In the genomic region with DNA sequence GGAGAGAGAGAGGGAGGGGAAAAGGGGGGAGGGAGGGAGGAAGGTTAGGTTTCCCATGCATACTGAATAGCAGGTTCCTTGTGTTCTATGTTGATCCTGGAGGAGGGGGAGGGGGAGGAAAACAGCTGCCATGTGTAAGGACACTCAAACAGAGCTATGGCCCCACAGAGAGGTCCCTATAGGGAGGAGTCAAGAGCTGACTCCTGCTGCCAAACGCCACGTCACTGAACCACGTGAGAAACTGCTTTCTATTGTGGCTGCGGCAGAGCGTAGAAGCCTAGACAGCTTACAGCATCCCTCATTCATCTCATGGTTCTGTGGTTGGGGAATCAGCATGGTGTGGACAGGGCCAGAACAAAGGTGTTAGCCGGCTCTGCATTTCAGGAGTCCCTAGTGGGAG, we compare ENCODE assay signal across 13 mouse cellular contexts. TPM values are rescaled to one million over a fixed set of nuclear protein-coding genes. Genes with fewer than 3 reads are reported as not detected.
DNase-seq lines count a peak whose midpoint lies in the region; ATAC-seq lines count a peak whose summit lies in the region.
"Had no signal": no experiment of that assay in that cellular context is flagged by ENCODE, and none has a peak within 500 bp of the region (broad histone marks: within the 10 kb centered on the region; RNA-seq: fewer than 3 reads in every experiment).

No protein-coding gene starts in this region.

- no peak overlapping the region for H3K9ac ChIP-seq in kidney, embryonic 16.5 days (replicated peaks; ENCODE audit: low read length)
- no peak overlapping the region for H3K9ac ChIP-seq in hindbrain, embryonic 11.5 days (ENCODE audit: low read depth, low read length)
- no peak overlapping the region for H3K9ac ChIP-seq in midbrain, embryonic 16.5 days (ENCODE audit: low read depth, low read length)

- H3K4me1 ChIP-seq in kidney, embryonic 16.5 days (ENCODE audit: insufficient read depth, low read length), result peaks cover 7% of the 10 kb centered on the region
- H3K4me1 ChIP-seq in hindbrain, embryonic 11.5 days (replicated peaks; ENCODE audit: control insufficient read depth, insufficient read depth, low read length), result no peaks in the 10 kb centered on the region
- peaks cover 18% of the 10 kb centered on the region for H3K4me1 ChIP-seq in midbrain, embryonic 16.5 days (ENCODE audit: control insufficient read depth, insufficient read depth, low read length)

- no peaks in the 10 kb centered on the region for H3K9me3 ChIP-seq in kidney, embryonic 16.5 days (ENCODE audit: low read length)
- no peaks in the 10 kb centered on the region for H3K9me3 ChIP-seq in hindbrain, embryonic 11.5 days (ENCODE audit: control insufficient read depth, low read length)
- H3K9me3 ChIP-seq in midbrain, embryonic 16.5 days (replicated peaks; ENCODE audit: control insufficient read depth, low read length, poor library complexity, severe bottlenecking), result no peaks in the 10 kb centered on the region

- no peak for DNase-seq in kidney, adult 9 months
- DNase-seq in embryo, embryonic 10.5 days (ENCODE audit: low spot score), result peak; percentile 65
- DNase-seq in hindbrain, embryonic 11.5 days (ENCODE audit: low spot score), result peak; percentile 72
- no peak for DNase-seq in c-Kit-positive CD71-positive TER-119-positive erythroid progenitor cells, embryonic 14.5 days (ENCODE audit: low spot score)
- no peak for DNase-seq in heart, adult 11 months
- no peak for DNase-seq in heart, postnatal 36 days
- DNase-seq: layer of hippocampus, postnatal 36 days had no signal

- no peaks in the 10 kb centered on the region for H3K36me3 ChIP-seq in kidney, embryonic 16.5 days (ENCODE audit: insufficient read depth, low read length)
- H3K36me3 ChIP-seq in hindbrain, embryonic 11.5 days (ENCODE audit: control insufficient read depth, insufficient read depth, low read length), result no peaks in the 10 kb centered on the region
- no peaks in the 10 kb centered on the region for H3K36me3 ChIP-seq in midbrain, embryonic 16.5 days (ENCODE audit: control insufficient read depth, insufficient read depth, low read length)

- H3K4me2 ChIP-seq in kidney, embryonic 16.5 days (replicated peaks; ENCODE audit: low read depth, low read length), result no peak overlapping the region
- H3K4me2 ChIP-seq in hindbrain, embryonic 11.5 days (replicated peaks; ENCODE audit: low read depth, low read length), result no peak overlapping the region
- H3K4me2 ChIP-seq in midbrain, embryonic 16.5 days (ENCODE audit: low read length), result no peak overlapping the region

- intact Hi-C loops in heart, postnatal 36 days (cut with DNase I), result no loop called here

- no peak overlapping the region for H3K27ac ChIP-seq in kidney, embryonic 16.5 days (ENCODE audit: low read length)
- peak overlapping the region; percentile 6; the same call in 1 of the 2 replicates for H3K27ac ChIP-seq in hindbrain, embryonic 11.5 days (ENCODE audit: low read depth, low read length)
- peak overlapping the region; percentile 55 for H3K27ac ChIP-seq in midbrain, embryonic 16.5 days (ENCODE audit: low read length)
- H3K27ac ChIP-seq: macrophage had no signal

- H3K4me3 ChIP-seq in kidney, embryonic 16.5 days (ENCODE audit: low read length), result no peak overlapping the region
- H3K4me3 ChIP-seq in hindbrain, embryonic 11.5 days (ENCODE audit: low read depth, low read length), result no peak overlapping the region
- no peak overlapping the region for H3K4me3 ChIP-seq in midbrain, embryonic 16.5 days (ENCODE audit: low read depth, low read length)

- 50% methylated on average over 6 of the region's 6 CpGs for WGBS in kidney, embryonic 16.5 days
- WGBS in hindbrain, embryonic 11.5 days, result 34% methylated on average over 6 of the region's 6 CpGs
- WGBS in midbrain, embryonic 16.5 days, result 16% methylated on average over 6 of the region's 6 CpGs

- ATAC-seq in kidney, embryonic 16.5 days (ENCODE audit: low FRiP score, low TSS enrichment), result peak; percentile 54; the same call in 1 of the 2 replicates
- ATAC-seq in hindbrain, embryonic 11.5 days (ENCODE audit: low FRiP score), result peak; percentile 89
- peak; percentile 61; the same call in 1 of the 2 replicates for ATAC-seq in midbrain, embryonic 16.5 days

- no peaks in the 10 kb centered on the region for H3K27me3 ChIP-seq in kidney, embryonic 16.5 days (ENCODE audit: insufficient read depth, low read length)
- no peaks in the 10 kb centered on the region for H3K27me3 ChIP-seq in hindbrain, embryonic 11.5 days (ENCODE audit: control insufficient read depth, insufficient read depth, low read length)
- no peaks in the 10 kb centered on the region for H3K27me3 ChIP-seq in midbrain, embryonic 16.5 days (ENCODE audit: control insufficient read depth, insufficient read depth, low read depth, low read length)

RNA-seq across cellular contexts. Expression of gene Tcl1b2, which starts 52.3 kb away (rescaled TPM):
- polyA plus RNA-seq in kidney, embryonic 16.5 days (2015; fragmentation: Nextera tagmentation; extraction: Ambion mirVana), result not detected in 2 replicates
- not detected in 2 replicates for polyA plus RNA-seq in hindbrain, embryonic 11.5 days (2014; fragmentation: Nextera tagmentation; extraction: Ambion mirVana)
- polyA plus RNA-seq in midbrain, embryonic 16.5 days (2015; fragmentation: Nextera tagmentation; extraction: Ambion mirVana), result not detected in 2 replicates
- not detected for total RNA-seq in heart, postnatal 36 days (2021)
- total RNA-seq: layer of hippocampus, postnatal 36 days had no signal
- polyA plus RNA-seq: C2C12; heart, embryonic 14.5 days; macrophage; stomach, embryonic 16.5 days had no signal

Comparison
In these comparisons a context has a peak if more than half of its experiments do, and no peak if none do; other contexts are left out.
1. DNase-seq: peak in embryo, embryonic 10.5 days (single experiment) and hindbrain, embryonic 11.5 days (single experiment); none in kidney, adult 9 months (single experiment), c-Kit-positive CD71-positive TER-119-positive erythroid progenitor cells, embryonic 14.5 days (single experiment), heart, adult 11 months (single experiment) and heart, postnatal 36 days (0 of 2).
2. Peak in every context shown above with its lines, with median percentiles within 50 percentile points of each other: ATAC-seq.